Mouse (Mus musculus): Measurements from ENCODE around the gene Ttc30a1.

Ttc30a1 gene

DNA sequence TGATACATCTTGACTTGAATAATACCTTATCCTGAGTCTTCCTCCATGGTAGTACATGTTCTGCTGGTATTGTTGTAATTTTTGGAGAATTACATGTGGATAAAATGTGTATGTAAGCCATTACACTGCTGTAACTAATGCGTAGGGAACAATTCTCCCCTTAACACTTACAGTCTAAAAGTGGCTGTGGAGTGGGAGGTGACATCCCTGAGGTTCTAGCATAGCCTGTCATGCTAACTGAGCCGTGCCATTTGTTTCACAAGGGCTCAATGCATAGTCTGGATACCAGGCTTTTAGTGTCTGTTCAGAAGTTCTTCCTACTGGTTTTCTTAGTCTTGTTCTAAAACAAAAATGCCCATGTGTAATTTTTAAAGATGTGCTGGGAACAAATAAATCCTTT, 50.8 kb downstream of the Ttc30a1 start:
- DNase-seq (ENCODE audit: low spot score): no peak

DNA sequence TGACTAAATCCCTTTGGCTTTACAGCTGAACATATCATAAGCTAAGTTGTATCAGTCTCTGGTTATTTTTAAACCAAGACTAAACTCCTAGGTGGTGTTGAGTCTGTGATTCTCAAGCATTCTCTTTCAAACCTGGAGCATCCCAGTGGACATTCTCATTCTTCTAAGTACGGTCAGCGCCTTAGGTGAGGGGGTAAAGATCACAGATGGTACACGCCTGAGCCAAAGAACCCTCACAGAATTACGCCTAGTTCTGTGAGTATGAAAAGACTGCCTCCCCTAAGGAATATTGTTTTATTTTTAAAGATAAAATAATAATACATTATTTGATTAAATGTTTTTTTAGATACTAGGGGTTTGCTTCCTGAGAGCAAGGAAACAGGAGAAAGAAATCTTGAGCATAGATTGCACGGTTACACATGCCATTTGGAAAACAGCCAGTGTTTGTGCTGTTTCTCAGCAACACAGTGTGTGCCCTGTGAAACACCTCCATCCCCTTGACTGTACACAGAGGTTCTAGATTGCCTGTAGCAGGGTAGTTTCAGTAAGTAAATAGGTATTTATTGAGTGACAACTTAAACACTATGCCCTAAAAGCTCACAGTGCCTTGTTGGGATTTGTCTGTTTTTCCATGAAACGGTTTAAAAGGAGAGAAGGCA, 51.9 kb downstream of the Ttc30a1 start:
- no peak for DNase-seq (ENCODE audit: low spot score)

DNA sequence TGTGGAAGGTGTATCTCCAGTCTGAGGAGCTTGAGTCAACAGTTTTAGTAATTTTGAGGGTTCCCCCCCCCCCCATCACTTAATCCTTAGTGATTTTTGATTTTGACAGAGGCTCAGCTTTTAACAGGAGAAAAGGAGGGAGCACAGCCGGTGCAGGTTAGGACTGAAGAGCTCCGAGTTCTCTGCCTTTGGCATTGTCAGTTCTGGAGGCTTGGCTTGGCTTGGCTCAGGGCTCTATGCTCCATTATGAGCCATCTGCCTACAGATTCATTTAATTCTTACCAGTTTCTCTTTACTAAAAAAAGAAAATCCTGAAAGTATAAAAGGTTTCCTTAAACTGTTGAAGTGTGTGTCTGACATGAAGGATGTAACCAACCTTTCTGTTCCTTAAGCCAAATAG, 52.6 kb downstream of the Ttc30a1 start:
- DNase-seq (ENCODE audit: low spot score): no peak

Measured in testis, postnatal 14 days (tissue).